Mouse (Mus musculus): ENCODE data around the gene Vps4b. TPM values are rescaled to one million over a fixed set of nuclear protein-coding genes. Genes with fewer than 3 reads are reported as not detected.
"Not testable (repeated sequence)": the region's sequence is repeated elsewhere in the genome, so short reads cannot be mapped to it uniquely, and the experiment has no call there.

Vps4b gene
- polyA plus RNA-seq, 1 experiment = not detected

DNA sequence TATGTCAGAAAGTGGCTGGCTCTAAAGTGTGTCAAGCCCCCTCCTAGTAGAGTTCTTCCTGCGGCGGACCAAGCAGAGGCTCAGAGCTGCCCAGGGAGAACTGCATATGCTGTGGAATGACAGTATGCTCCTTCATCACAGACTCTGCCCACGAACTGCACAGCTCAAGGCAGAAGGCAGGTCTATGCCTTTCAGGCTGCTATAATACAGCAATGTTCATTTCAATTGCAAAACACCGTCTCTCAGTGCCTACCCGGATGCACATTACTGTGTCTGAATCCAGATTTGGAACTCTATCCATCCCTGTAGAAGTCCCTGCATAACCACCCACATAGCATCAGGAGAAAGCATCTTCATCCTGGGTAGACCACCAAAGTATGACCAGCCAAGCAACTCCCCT is 56.7 kb downstream of the Vps4b start:
- TF ChIP-seq CTCF (IDR thresholded peaks at IDR 0.05; ENCODE audit: insufficient read depth, low read depth, low read length) (no peak), POLR2A (IDR thresholded peaks at IDR 0.05; ENCODE audit: insufficient read depth, low read depth, low read length) (no peak)
- Histone ChIP-seq H3K4me3 (ENCODE audit: insufficient read depth, low read depth, low read length) (no peak overlapping the region), H3K4me1 (ENCODE audit: control insufficient read depth, insufficient read depth, low read length) (no peaks in the 10 kb centered on the region), H3K27ac (ENCODE audit: insufficient read depth, low read depth, low read length) (no peak overlapping the region)
- 82% methylated on average over 5 of the region's 5 CpGs for WGBS

DNA sequence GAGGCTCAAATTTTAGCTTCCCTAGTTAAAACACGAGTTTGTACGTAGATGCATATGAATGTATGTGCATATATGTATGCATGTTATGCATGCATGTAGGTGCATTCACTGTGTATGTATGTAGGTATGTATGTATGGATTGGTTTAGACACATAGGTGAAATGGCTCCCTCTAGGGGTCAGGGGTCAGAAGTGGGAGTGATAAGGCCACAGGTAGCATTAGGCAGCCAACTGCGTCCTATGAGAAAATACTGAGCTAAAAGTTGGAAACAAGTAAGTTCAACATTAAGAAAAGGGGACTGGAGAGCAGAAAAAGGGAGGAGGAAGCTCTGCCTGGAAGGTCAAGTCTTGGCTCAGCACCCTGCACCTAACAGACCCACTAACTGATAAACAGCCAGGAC is 58.4 kb downstream of the Vps4b start:
- no peaks in the 10 kb centered on the region for H3K4me1 ChIP-seq (ENCODE audit: control insufficient read depth, insufficient read depth, low read length)
- WGBS = 92% methylated on average over 3 of the region's 3 CpGs
- H3K4me3 ChIP-seq (ENCODE audit: insufficient read depth, low read depth, low read length) = no peak overlapping the region
- no peak for TF ChIP-seq POLR2A (IDR thresholded peaks at IDR 0.05; ENCODE audit: insufficient read depth, low read depth, low read length)
- TF ChIP-seq CTCF (IDR thresholded peaks at IDR 0.05; ENCODE audit: insufficient read depth, low read depth, low read length) = no peak
- no peak overlapping the region for H3K27ac ChIP-seq (ENCODE audit: insufficient read depth, low read depth, low read length)

DNA sequence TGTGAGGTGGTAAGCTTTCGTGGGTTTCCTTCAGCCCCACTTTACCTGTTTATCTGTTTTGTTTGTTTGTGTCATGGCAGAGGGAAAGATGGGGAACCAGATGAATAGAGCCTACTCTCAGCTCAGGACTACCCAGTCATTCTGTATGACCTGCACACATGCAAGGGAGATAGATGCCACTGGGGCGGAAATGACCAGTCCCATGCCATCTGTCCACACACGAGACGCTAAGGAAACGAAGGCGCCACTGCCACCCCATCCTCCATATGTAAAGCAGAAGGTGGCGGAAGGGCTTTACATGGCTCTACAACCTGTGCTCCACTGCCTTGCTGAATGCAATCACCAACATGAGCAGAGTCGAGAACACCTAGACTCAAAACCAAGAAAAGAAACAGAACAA is 60.3 kb downstream of the Vps4b start:
- H3K4me3 ChIP-seq (ENCODE audit: insufficient read depth, low read depth, low read length) = no peak overlapping the region
- no peaks in the 10 kb centered on the region for H3K4me1 ChIP-seq (ENCODE audit: control insufficient read depth, insufficient read depth, low read length)
- no peak overlapping the region for H3K27ac ChIP-seq (ENCODE audit: insufficient read depth, low read depth, low read length)
- no peak for TF ChIP-seq POLR2A (IDR thresholded peaks at IDR 0.05; ENCODE audit: insufficient read depth, low read depth, low read length)
- TF ChIP-seq CTCF (IDR thresholded peaks at IDR 0.05; ENCODE audit: insufficient read depth, low read depth, low read length) = no peak
- 94% methylated on average over 8 of the region's 8 CpGs for WGBS

DNA sequence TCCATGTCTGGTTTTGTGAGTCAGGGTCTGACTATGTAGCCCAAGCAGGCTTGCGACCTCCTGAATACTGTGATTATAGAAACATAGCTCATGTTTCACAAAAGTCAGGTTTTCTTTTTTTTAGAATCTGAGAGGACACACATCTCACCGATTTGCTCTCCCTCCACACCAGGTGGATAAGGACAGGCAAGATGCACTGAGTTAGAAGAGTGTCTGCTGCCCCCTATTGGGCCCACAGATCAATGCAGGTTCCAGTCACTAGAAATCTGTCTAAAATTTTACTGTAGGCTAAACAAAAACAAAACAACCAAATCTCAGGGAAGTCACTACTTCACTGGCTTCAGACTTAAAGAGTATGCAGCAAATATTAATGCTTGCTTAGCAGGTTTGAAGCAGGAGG is 60.9 kb downstream of the Vps4b start:
- Histone ChIP-seq H3K27ac (ENCODE audit: insufficient read depth, low read depth, low read length) (no peak overlapping the region), H3K4me3 (ENCODE audit: insufficient read depth, low read depth, low read length) (no peak overlapping the region), H3K4me1 (ENCODE audit: control insufficient read depth, insufficient read depth, low read length) (no peaks in the 10 kb centered on the region)
- 49% methylated on average over 2 of the region's 2 CpGs for WGBS
- no peak for TF ChIP-seq POLR2A (IDR thresholded peaks at IDR 0.05; ENCODE audit: insufficient read depth, low read depth, low read length)

DNA sequence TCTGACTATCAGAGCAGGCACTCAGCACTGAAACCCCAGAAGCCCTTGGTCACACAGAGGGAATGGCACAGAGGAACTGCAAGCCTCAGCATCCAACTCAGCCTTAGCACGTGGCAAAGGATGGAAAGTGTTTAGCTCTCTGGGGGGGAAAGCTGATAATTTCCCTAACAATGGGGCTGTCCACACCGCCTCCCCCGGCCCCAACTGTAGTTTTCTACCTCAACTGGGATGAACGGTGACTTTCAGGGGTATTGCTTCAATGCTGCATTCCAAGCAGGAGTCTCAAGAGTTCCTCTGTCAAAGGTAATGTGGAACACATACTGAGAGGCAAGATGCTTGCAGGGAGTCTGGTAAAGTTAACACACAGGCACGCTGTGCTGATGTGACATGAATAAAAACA is 74.5 kb downstream of the Vps4b start:
- H3K4me3 ChIP-seq (ENCODE audit: insufficient read depth, low read depth, low read length) = no peak overlapping the region
- TF ChIP-seq CTCF (IDR thresholded peaks at IDR 0.05; ENCODE audit: insufficient read depth, low read depth, low read length) (no peak), POLR2A (IDR thresholded peaks at IDR 0.05; ENCODE audit: insufficient read depth, low read depth, low read length) (no peak)
- 53% methylated on average over 5 of the region's 5 CpGs for WGBS

DNA sequence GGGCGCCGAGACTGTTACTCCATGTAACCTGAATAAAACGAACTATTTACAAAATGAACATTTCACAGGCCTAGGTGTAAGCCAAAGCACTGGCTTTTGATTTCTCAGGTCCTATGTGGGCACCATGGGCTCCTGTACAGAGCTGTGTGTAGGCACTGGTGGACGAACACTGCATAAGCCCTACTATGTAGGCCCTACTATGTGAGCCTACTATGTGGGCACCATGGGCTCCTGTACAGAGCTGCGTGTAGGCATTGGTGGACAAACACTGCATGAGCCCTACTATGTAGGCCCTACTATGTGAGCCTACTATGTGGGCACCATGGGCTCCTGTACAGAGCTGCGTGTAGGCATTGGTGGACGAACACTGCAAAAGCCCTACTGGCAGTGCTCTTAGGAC is 78.8 kb downstream of the Vps4b start:
- not testable (repeated sequence) for H3K4me3 ChIP-seq (ENCODE audit: insufficient read depth, low read depth, low read length); H3K4me1 ChIP-seq (ENCODE audit: control insufficient read depth, insufficient read depth, low read length); H3K27ac ChIP-seq (ENCODE audit: insufficient read depth, low read depth, low read length)
- WGBS = 62% methylated on average over 7 of the region's 7 CpGs

More for the DNA sequence above, 74.5 kb downstream of the Vps4b start:
- H3K4me1 ChIP-seq (ENCODE audit: control insufficient read depth, insufficient read depth, low read length) = no peaks in the 10 kb centered on the region
- H3K27ac ChIP-seq (ENCODE audit: insufficient read depth, low read depth, low read length) = no peak overlapping the region

DNA sequence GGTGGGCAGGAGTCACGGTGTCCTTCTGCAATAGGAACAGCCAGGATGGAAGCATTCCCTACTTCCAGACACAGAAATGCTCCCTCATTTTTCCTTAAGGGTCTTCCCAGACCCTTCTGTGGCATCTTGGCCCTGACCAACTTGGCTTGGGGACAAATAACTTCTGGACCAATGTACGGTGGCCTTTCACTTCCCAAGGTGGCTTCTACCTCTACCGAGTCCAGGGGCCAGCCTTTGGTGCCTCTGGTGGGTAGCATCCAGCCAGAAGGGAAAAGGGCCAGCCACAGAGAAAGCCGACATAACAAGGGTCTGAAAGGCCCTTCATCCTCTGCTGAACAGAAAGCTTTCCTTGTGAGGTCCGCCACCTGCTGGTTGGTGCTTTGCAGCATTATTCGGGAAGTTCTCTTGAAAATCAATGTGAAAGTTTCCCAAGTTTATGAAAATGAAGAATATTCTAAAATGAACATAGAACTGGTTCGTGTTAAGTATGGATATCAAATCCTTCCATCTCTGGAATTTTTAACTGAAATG is 79.4 kb downstream of the Vps4b start:
- 22% methylated on average over 7 of the region's 7 CpGs for WGBS
- no peak for TF ChIP-seq POLR2A (IDR thresholded peaks at IDR 0.05; ENCODE audit: insufficient read depth, low read depth, low read length)
- peak; percentile 44; the same call in 1 of the 2 replicates for TF ChIP-seq CTCF (IDR thresholded peaks at IDR 0.05; ENCODE audit: insufficient read depth, low read depth, low read length)

DNA sequence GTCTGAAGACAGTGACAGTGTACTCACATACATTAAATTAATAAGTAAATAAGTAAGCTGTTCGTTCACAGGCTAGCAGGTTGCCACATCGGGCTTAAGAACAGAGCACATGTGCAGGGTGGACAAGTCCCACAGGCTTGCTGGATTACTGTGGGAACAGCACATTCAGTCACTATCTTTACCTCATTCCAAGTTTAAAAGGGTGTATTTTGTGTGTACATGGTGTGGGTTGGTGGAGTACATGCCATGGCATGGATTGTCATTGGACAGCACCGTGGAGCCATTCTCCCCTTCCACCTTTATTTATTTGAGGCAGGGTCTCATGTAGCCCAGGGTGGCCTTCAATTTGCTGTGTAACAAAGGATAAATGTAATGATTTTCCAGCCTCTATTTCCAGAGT is 80.4 kb downstream of the Vps4b start:
- TF ChIP-seq CTCF (IDR thresholded peaks at IDR 0.05; ENCODE audit: insufficient read depth, low read depth, low read length) (no peak), POLR2A (IDR thresholded peaks at IDR 0.05; ENCODE audit: insufficient read depth, low read depth, low read length) (no peak)
- WGBS = 87% methylated on average over 3 of the region's 3 CpGs

More for the DNA sequence above, 79.4 kb downstream of the Vps4b start:
- H3K4me1 ChIP-seq (ENCODE audit: control insufficient read depth, insufficient read depth, low read length) = peaks cover 5% of the 10 kb centered on the region
- H3K4me3 ChIP-seq (ENCODE audit: insufficient read depth, low read depth, low read length) = no peak overlapping the region
- no peak overlapping the region for H3K27ac ChIP-seq (ENCODE audit: insufficient read depth, low read depth, low read length)

DNA sequence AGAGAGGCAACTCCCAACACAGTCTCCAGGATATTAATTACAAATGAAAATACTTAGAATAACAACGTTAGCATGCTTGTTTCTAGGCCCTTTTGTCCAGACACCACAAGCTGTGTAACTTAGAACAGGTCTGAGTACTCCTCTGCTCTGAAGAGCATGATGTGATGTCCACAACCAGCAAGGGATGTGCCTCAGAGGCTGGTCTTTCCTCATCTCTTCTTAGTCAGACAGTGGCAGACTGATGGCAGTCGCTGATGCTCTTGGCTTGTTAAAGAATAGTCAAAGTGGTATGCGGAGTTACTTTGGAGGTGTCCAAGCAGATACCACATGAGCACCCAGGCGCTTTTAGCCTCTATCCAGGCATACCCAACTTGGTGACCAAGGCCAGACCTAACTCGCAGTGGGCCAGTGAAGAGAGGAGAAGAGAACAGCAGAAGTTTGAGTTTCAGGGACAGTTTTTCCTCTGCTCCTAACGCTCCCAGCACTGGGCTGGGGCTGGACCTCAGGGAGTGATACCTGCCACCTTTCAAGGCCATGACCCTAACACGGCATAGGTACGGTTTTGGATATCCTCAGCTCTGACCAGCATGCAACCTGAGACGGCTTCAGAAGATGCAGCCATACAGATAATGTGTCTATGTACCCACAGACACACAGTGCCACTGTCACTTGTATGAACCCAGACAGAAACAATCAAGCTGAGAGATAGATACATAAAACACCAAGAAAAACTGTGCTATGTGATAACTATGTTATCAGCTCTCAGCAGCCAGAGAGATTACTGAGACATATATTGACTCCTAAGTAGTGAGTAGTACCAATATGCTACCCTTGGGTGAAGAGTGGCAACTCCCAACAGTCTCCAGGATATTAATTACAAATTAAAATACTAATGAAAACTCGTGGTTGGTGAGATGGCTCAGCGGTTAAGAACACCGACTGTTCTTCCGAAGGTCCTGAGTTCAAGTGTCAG is 81.1 kb downstream of the Vps4b start:
- H3K4me1 ChIP-seq (ENCODE audit: control insufficient read depth, insufficient read depth, low read length) = peaks cover 7% of the 10 kb centered on the region
- no peak overlapping the region for H3K4me3 ChIP-seq (ENCODE audit: insufficient read depth, low read depth, low read length)
- no peak overlapping the region for H3K27ac ChIP-seq (ENCODE audit: insufficient read depth, low read depth, low read length)
- 90% methylated on average over 13 of the region's 13 CpGs for WGBS
- TF ChIP-seq POLR2A (IDR thresholded peaks at IDR 0.05; ENCODE audit: insufficient read depth, low read depth, low read length) (no peak), CTCF (IDR thresholded peaks at IDR 0.05; ENCODE audit: insufficient read depth, low read depth, low read length) (no peak)

More for the DNA sequence above, 80.4 kb downstream of the Vps4b start:
- no peak overlapping the region for H3K27ac ChIP-seq (ENCODE audit: insufficient read depth, low read depth, low read length)
- H3K4me1 ChIP-seq (ENCODE audit: control insufficient read depth, insufficient read depth, low read length) = peaks cover 7% of the 10 kb centered on the region
- H3K4me3 ChIP-seq (ENCODE audit: insufficient read depth, low read depth, low read length) = no peak overlapping the region

All from olfactory bulb, adult 2 months (tissue).